Mouse (Mus musculus): ENCODE results near the gene Gm15446. TPM values are rescaled to one million over a fixed set of nuclear protein-coding genes. Genes with fewer than 3 reads are reported as not detected.
"Not testable (repeated sequence)": the region's sequence is repeated elsewhere in the genome, so short reads cannot be mapped to it uniquely, and the experiment has no call there.

The Gm15446 gene
- polyA plus RNA-seq (2012; rRNA removed) (0.08 and 0.18 TPM in 2 replicates), polyA plus RNA-seq (2014; fragmentation: Nextera tagmentation; extraction: Ambion mirVana) (1.2 TPM in 2 replicates)

- WGBS, result under 1% methylated on average over 22 of the region's 22 CpGs
- not testable (repeated sequence) for H3K27ac ChIP-seq (replicated peaks; ENCODE audit: low read depth, low read length); H3K27me3 ChIP-seq (ENCODE audit: control insufficient read depth, insufficient read depth, low read length); H3K36me3 ChIP-seq (ENCODE audit: control insufficient read depth, insufficient read depth, low read length); H3K4me1 ChIP-seq (ENCODE audit: control insufficient read depth, insufficient read depth, low read length); H3K9me3 ChIP-seq (ENCODE audit: control insufficient read depth, low read length)
- H3K4me2 ChIP-seq (replicated peaks; ENCODE audit: low read depth, low read length, severe bottlenecking), result peak within 1 kb of the TSS; percentile 44
- peak within 1 kb of the TSS; percentile 49 for H3K4me3 ChIP-seq (replicated peaks; ENCODE audit: low read length)
- peak within 1 kb of the TSS; percentile 59 for H3K9ac ChIP-seq (ENCODE audit: low read depth, low read length, severe bottlenecking)
- DNase-seq (ENCODE audit: low spot score), result peak; percentile 88
- peak; percentile 99 for ATAC-seq (ENCODE audit: low FRiP score, low read depth)
Observed at GRCm38 (mm10) chr5:109923261-109924071, at the start of gene Gm15446. TSS of gene Gm15446 (plus strand) at chr5:109923400.

GRCm38 (mm10) chr5:109924129-109924528 is 929 bp downstream of the Gm15446 start:
- Histone ChIP-seq H3K4me2 (replicated peaks; ENCODE audit: low read depth, low read length, severe bottlenecking) (peak overlapping the region; percentile 44), H3K9ac (ENCODE audit: low read depth, low read length, severe bottlenecking) (peak overlapping the region; percentile 59), H3K4me3 (replicated peaks; ENCODE audit: low read length) (peak overlapping the region; percentile 49)
- not testable (repeated sequence) for H3K4me1 ChIP-seq (ENCODE audit: control insufficient read depth, insufficient read depth, low read length); H3K9me3 ChIP-seq (ENCODE audit: control insufficient read depth, low read length); DNase-seq (ENCODE audit: low spot score); H3K36me3 ChIP-seq (ENCODE audit: control insufficient read depth, insufficient read depth, low read length); H3K27me3 ChIP-seq (ENCODE audit: control insufficient read depth, insufficient read depth, low read length); ATAC-seq (ENCODE audit: low FRiP score, low read depth); H3K27ac ChIP-seq (replicated peaks; ENCODE audit: low read depth, low read length)
- 10% methylated on average over 2 of the region's 2 CpGs for WGBS

DNA sequence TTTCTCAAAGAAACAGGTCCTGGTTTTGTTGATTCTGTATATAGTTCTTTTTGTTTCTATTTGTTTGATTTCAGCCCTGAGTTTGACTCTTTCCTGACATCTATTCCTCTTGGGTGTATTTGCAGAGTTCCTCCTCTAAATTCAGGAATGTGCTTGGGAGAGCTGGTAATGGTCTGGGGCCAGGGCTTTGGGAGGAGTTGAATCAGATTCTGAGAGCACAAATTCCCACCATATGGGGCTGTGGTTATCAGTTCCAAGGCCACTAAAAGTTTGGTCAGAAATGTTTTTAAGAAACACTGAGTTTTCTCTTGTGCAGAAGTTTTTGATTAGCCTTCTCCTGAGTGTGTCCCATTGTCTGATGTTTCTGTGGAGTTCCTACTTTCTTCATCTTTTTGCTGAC is 1.7 kb downstream of the Gm15446 start:
- H3K36me3 ChIP-seq (ENCODE audit: control insufficient read depth, insufficient read depth, low read length), result no peaks in the 10 kb centered on the region
- TF ChIP-seq POLR2A (IDR thresholded peaks at IDR 0.05; ENCODE audit: borderline replicate concordance, extremely low read depth, insufficient read depth, insufficient read length), result no peak
- H3K4me2 ChIP-seq (replicated peaks; ENCODE audit: low read depth, low read length, severe bottlenecking), result no peak overlapping the region
- H3K9ac ChIP-seq (ENCODE audit: low read depth, low read length, severe bottlenecking), result no peak overlapping the region
- no peaks in the 10 kb centered on the region for H3K9me3 ChIP-seq (ENCODE audit: control insufficient read depth, low read length)
- no peak overlapping the region for H3K27ac ChIP-seq (replicated peaks; ENCODE audit: low read depth, low read length)
- peak; percentile 12 for DNase-seq (ENCODE audit: low spot score)
- no peaks in the 10 kb centered on the region for H3K4me1 ChIP-seq (ENCODE audit: control insufficient read depth, insufficient read depth, low read length)
- H3K4me3 ChIP-seq (replicated peaks; ENCODE audit: low read length), result no peak overlapping the region
- no peaks in the 10 kb centered on the region for H3K27me3 ChIP-seq (ENCODE audit: control insufficient read depth, insufficient read depth, low read length)
- no peak for ATAC-seq (ENCODE audit: low FRiP score, low read depth)

DNA sequence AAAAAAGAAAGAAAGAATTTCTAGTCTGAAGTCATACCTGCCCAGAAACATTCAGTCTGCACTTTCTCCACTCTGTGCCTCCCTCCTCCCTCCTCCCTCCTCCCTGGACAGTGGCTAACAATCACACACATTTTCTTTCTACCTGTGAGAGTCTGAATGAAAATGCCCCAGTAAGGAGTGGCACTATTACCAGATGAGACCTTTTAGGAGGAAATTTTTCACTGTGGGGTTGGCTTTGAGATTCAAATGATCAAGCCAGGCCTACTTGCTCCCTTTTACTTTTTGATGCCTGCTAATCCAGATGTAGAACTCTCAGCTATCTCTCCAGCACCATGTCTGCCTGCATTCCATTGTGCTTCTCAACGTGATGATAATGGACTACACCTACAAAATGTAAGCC is 27.1 kb downstream of the Gm15446 start:
- no peaks in the 10 kb centered on the region for H3K9me3 ChIP-seq (ENCODE audit: control insufficient read depth, low read length)
- no peak overlapping the region for H3K4me2 ChIP-seq (replicated peaks; ENCODE audit: low read depth, low read length, severe bottlenecking)
- DNase-seq (ENCODE audit: low spot score) (no peak), ATAC-seq (ENCODE audit: low FRiP score, low read depth) (no peak)
- WGBS, result 70% methylated on average over 1 of the region's 1 CpGs
- no peak overlapping the region for H3K27ac ChIP-seq (replicated peaks; ENCODE audit: low read depth, low read length)
- TF ChIP-seq POLR2A (IDR thresholded peaks at IDR 0.05; ENCODE audit: borderline replicate concordance, extremely low read depth, insufficient read depth, insufficient read length), result no peak
- no peaks in the 10 kb centered on the region for H3K36me3 ChIP-seq (ENCODE audit: control insufficient read depth, insufficient read depth, low read length)
- H3K4me3 ChIP-seq (replicated peaks; ENCODE audit: low read length), result no peak overlapping the region
- no peaks in the 10 kb centered on the region for H3K27me3 ChIP-seq (ENCODE audit: control insufficient read depth, insufficient read depth, low read length)
- no peaks in the 10 kb centered on the region for H3K4me1 ChIP-seq (ENCODE audit: control insufficient read depth, insufficient read depth, low read length)
- no peak overlapping the region for H3K9ac ChIP-seq (ENCODE audit: low read depth, low read length, severe bottlenecking)

GRCm38 (mm10) chr5:109980743-109981142 is 57.5 kb downstream of the Gm15446 start:
- not testable (repeated sequence) for H3K4me1 ChIP-seq (ENCODE audit: control insufficient read depth, insufficient read depth, low read length); ATAC-seq (ENCODE audit: low FRiP score, low read depth); H3K27me3 ChIP-seq (ENCODE audit: control insufficient read depth, insufficient read depth, low read length); H3K4me2 ChIP-seq (replicated peaks; ENCODE audit: low read depth, low read length, severe bottlenecking); H3K9me3 ChIP-seq (ENCODE audit: control insufficient read depth, low read length); H3K27ac ChIP-seq (replicated peaks; ENCODE audit: low read depth, low read length); H3K9ac ChIP-seq (ENCODE audit: low read depth, low read length, severe bottlenecking); H3K36me3 ChIP-seq (ENCODE audit: control insufficient read depth, insufficient read depth, low read length); DNase-seq (ENCODE audit: low spot score); H3K4me3 ChIP-seq (replicated peaks; ENCODE audit: low read length)
- 90% methylated on average over 2 of the region's 2 CpGs for WGBS

Other genes with a start within 250 kb of the Gm15446 start
- 0.69 and 1.1 TPM in 2 replicates for gene 5430403G16Rik, start 232.4 kb upstream of the Gm15446 start, polyA plus RNA-seq (2012; rRNA removed)
- gene 5430403G16Rik, start 232.4 kb upstream of the Gm15446 start, polyA plus RNA-seq (2014; fragmentation: Nextera tagmentation; extraction: Ambion mirVana), result 2.4 and 2.8 TPM in 2 replicates
- gene 4930522L14Rik, start 171.5 kb upstream of the Gm15446 start, polyA plus RNA-seq (2012; rRNA removed), result 2.2 and 5.0 TPM in 2 replicates
- gene 4930522L14Rik, start 171.5 kb upstream of the Gm15446 start, polyA plus RNA-seq (2014; fragmentation: Nextera tagmentation; extraction: Ambion mirVana), result 8.3 and 11.9 TPM in 2 replicates
- 19.6 and 25.7 TPM in 2 replicates for gene Zfp932, start 73.1 kb downstream of the Gm15446 start, polyA plus RNA-seq (2012; rRNA removed)
- gene Zfp932, start 73.1 kb downstream of the Gm15446 start, polyA plus RNA-seq (2014; fragmentation: Nextera tagmentation; extraction: Ambion mirVana), result 22.1 and 24.4 TPM in 2 replicates
- gene Gm17655, start 149.1 kb downstream of the Gm15446 start, polyA plus RNA-seq (2012; rRNA removed), result 0.93 and 1.1 TPM in 2 replicates
- 3.1 and 3.7 TPM in 2 replicates for gene Gm17655, start 149.1 kb downstream of the Gm15446 start, polyA plus RNA-seq (2014; fragmentation: Nextera tagmentation; extraction: Ambion mirVana)
- 0.59 and 0.74 TPM in 2 replicates for gene Gm35315, start 171.0 kb downstream of the Gm15446 start, polyA plus RNA-seq (2012; rRNA removed)
- 0.59 and 1.3 TPM in 2 replicates for gene Gm35315, start 171.0 kb downstream of the Gm15446 start, polyA plus RNA-seq (2014; fragmentation: Nextera tagmentation; extraction: Ambion mirVana)
- gene Plcxd1, start 176.6 kb downstream of the Gm15446 start, polyA plus RNA-seq (2012; rRNA removed), result 0.89 and 1.1 TPM in 2 replicates
- 0.88 and 1.0 TPM in 2 replicates for gene Plcxd1, start 176.6 kb downstream of the Gm15446 start, polyA plus RNA-seq (2014; fragmentation: Nextera tagmentation; extraction: Ambion mirVana)
- gene Gtpbp6, start 184.8 kb downstream of the Gm15446 start, polyA plus RNA-seq (2012; rRNA removed), result 152 and 173 TPM in 2 replicates
- 30.2 and 32.9 TPM in 2 replicates for gene Gtpbp6, start 184.8 kb downstream of the Gm15446 start, polyA plus RNA-seq (2014; fragmentation: Nextera tagmentation; extraction: Ambion mirVana)
- 2.4 and 3.0 TPM in 2 replicates for gene Zfp605, start 186.7 kb downstream of the Gm15446 start, polyA plus RNA-seq (2012; rRNA removed)
- 3.4 and 5.7 TPM in 2 replicates for gene Zfp605, start 186.7 kb downstream of the Gm15446 start, polyA plus RNA-seq (2014; fragmentation: Nextera tagmentation; extraction: Ambion mirVana)
- gene Chfr, start 212.4 kb downstream of the Gm15446 start, polyA plus RNA-seq (2012; rRNA removed), result 51.7 and 55.7 TPM in 2 replicates
- 33.8 and 38.8 TPM in 2 replicates for gene Chfr, start 212.4 kb downstream of the Gm15446 start, polyA plus RNA-seq (2014; fragmentation: Nextera tagmentation; extraction: Ambion mirVana)

All from limb, embryonic 14.5 days (tissue).